Mouse (Mus musculus) erythroblast, embryonic 14.5 days (primary cell): ENCODE measurements at regions not wholly inside any gene's neighbourhood (a gene's known extent, or its start where the extent isn't known, plus 50 kb on each side); places are given as distances from the start of the nearest gene placed in this dataset.

Experiments
- H3K27me3 ChIP-seq: 2 replicates; pipeline ENCODE4 v1.6.1; 2012; ENCODE audit warnings: inconsistent platforms; ENCODE audit not compliant: control insufficient read depth
- H3K36me3 ChIP-seq: 2 replicates; pipeline ENCODE4 v1.6.1; 2012; ENCODE audit warnings: mild to moderate bottlenecking, inconsistent platforms; ENCODE audit not compliant: control insufficient read depth
- H3K4me1 ChIP-seq: 2 replicates; pipeline ENCODE4 v1.6.1; 2012; ENCODE audit warnings: inconsistent platforms; ENCODE audit not compliant: control insufficient read depth
- H3K4me3 ChIP-seq: replicated peaks from 2 replicates; pipeline ENCODE3; 2012; ENCODE audit warnings: moderate library complexity, mild to moderate bottlenecking, inconsistent platforms
- H3K9me3 ChIP-seq: 2 replicates; pipeline ENCODE4 v1.6.1; 2012; ENCODE audit warnings: low read length, inconsistent platforms, mixed read lengths; ENCODE audit not compliant: control insufficient read depth
- GATA1 ChIP-seq: IDR thresholded peaks from 2 replicates; pipeline ENCODE4 v1.6.1; 2012; ENCODE audit warnings: low read length, inconsistent platforms, mixed read lengths
- TAL1 ChIP-seq: IDR thresholded peaks from 3 replicates; pipeline ENCODE4 v1.6.1; 2012; ENCODE audit warnings: low read length, inconsistent platforms, mixed read lengths

- H3K9me3 ChIP-seq = no peaks in the 10 kb centered on the region; the same call in 1 of the 2 replicates
- H3K27me3 ChIP-seq = no peaks in the 10 kb centered on the region
- no peaks in the 10 kb centered on the region for H3K4me1 ChIP-seq
- H3K36me3 ChIP-seq = no peaks in the 10 kb centered on the region
- H3K4me3 ChIP-seq = no peak overlapping the region
- TF ChIP-seq TAL1 = no peak
Measured at GRCm38 (mm10) chr1:120726777-120727176, 124.6 kb downstream of the En1 start.

GRCm38 (mm10) chr1:120727427-120727826, 125.2 kb downstream of the En1 start:
- no peak for TF ChIP-seq TAL1
- no peak for TF ChIP-seq GATA1
- Histone ChIP-seq H3K36me3 (no peaks in the 10 kb centered on the region), H3K9me3 (no peaks in the 10 kb centered on the region; the same call in 1 of the 2 replicates), H3K4me1 (no peaks in the 10 kb centered on the region), H3K27me3 (no peaks in the 10 kb centered on the region), H3K4me3 (no peak overlapping the region)

GRCm38 (mm10) chr1:120732003-120732402, 129.8 kb downstream of the En1 start:
- no peaks in the 10 kb centered on the region for H3K9me3 ChIP-seq

GRCm38 (mm10) chr1:120733683-120734082, 131.5 kb downstream of the En1 start:
- Histone ChIP-seq H3K36me3 (no peaks in the 10 kb centered on the region), H3K4me1 (no peaks in the 10 kb centered on the region), H3K27me3 (no peaks in the 10 kb centered on the region), H3K4me3 (no peak overlapping the region), H3K9me3 (no peaks in the 10 kb centered on the region)
- TF ChIP-seq GATA1 = no peak
- TF ChIP-seq TAL1 = no peak

More at GRCm38 (mm10) chr1:120732003-120732402, 129.8 kb downstream of the En1 start:
- no peak overlapping the region for H3K4me3 ChIP-seq
- no peaks in the 10 kb centered on the region for H3K36me3 ChIP-seq
- H3K4me1 ChIP-seq = no peaks in the 10 kb centered on the region
- TF ChIP-seq GATA1 = no peak
- TF ChIP-seq TAL1 = no peak
- H3K27me3 ChIP-seq = no peaks in the 10 kb centered on the region

GRCm38 (mm10) chr1:120734846-120735245, 132.6 kb downstream of the En1 start:
- TF ChIP-seq GATA1 = no peak
- no peak for TF ChIP-seq TAL1
- H3K4me3 ChIP-seq = no peak overlapping the region
- no peaks in the 10 kb centered on the region for H3K4me1 ChIP-seq
- no peaks in the 10 kb centered on the region for H3K36me3 ChIP-seq
- H3K27me3 ChIP-seq = no peaks in the 10 kb centered on the region
- H3K9me3 ChIP-seq = no peaks in the 10 kb centered on the region

GRCm38 (mm10) chr1:120739499-120739898, 137.3 kb downstream of the En1 start:
- no peaks in the 10 kb centered on the region for H3K36me3 ChIP-seq
- no peaks in the 10 kb centered on the region for H3K27me3 ChIP-seq
- TF ChIP-seq TAL1 = no peak
- TF ChIP-seq GATA1 = no peak
- H3K4me1 ChIP-seq = no peaks in the 10 kb centered on the region
- peaks cover 7% of the 10 kb centered on the region; the same call in 1 of the 2 replicates for H3K9me3 ChIP-seq
- H3K4me3 ChIP-seq = no peak overlapping the region

- H3K4me3 ChIP-seq = no peak overlapping the region
- TF ChIP-seq TAL1 (no peak), GATA1 (no peak)
- H3K4me1 ChIP-seq = no peaks in the 10 kb centered on the region
- H3K27me3 ChIP-seq = no peaks in the 10 kb centered on the region
- H3K36me3 ChIP-seq = no peaks in the 10 kb centered on the region
- peaks cover 7% of the 10 kb centered on the region; the same call in 1 of the 2 replicates for H3K9me3 ChIP-seq
Measured at GRCm38 (mm10) chr1:120741091-120741740, 139.0 kb downstream of the En1 start.

- no peaks in the 10 kb centered on the region for H3K9me3 ChIP-seq
- no peaks in the 10 kb centered on the region for H3K4me1 ChIP-seq
- no peak for TF ChIP-seq TAL1
- TF ChIP-seq GATA1 = no peak
- no peaks in the 10 kb centered on the region for H3K27me3 ChIP-seq
- no peak overlapping the region for H3K4me3 ChIP-seq
- H3K36me3 ChIP-seq = no peaks in the 10 kb centered on the region
Measured at GRCm38 (mm10) chr1:120748963-120749362, 146.7 kb downstream of the En1 start.

GRCm38 (mm10) chr1:120753406-120753805, 151.2 kb downstream of the En1 start:
- Histone ChIP-seq H3K27me3 (no peaks in the 10 kb centered on the region), H3K4me1 (no peaks in the 10 kb centered on the region), H3K36me3 (no peaks in the 10 kb centered on the region), H3K9me3 (no peaks in the 10 kb centered on the region), H3K4me3 (no peak overlapping the region)
- TF ChIP-seq GATA1 (no peak), TAL1 (no peak)

GRCm38 (mm10) chr1:120754337-120754736, 152.1 kb downstream of the En1 start:
- H3K36me3 ChIP-seq = no peaks in the 10 kb centered on the region
- H3K4me1 ChIP-seq = no peaks in the 10 kb centered on the region
- no peaks in the 10 kb centered on the region for H3K27me3 ChIP-seq
- H3K9me3 ChIP-seq = no peaks in the 10 kb centered on the region
- TF ChIP-seq GATA1 = no peak
- TF ChIP-seq TAL1 = no peak
- H3K4me3 ChIP-seq = no peak overlapping the region
